Mouse (Mus musculus) bone marrow, adult 2 months (tissue): Measurements from ENCODE around the gene Pappa.

ENCODE experiments used
- CTCF ChIP-seq: fragments of 200-500 bp; IDR thresholded peaks from 2 replicates; pipeline ENCODE4 v1.5.1; 2011; ENCODE audit warnings: low read length, control low read depth; ENCODE audit not compliant: control insufficient read depth, insufficient read depth
- POLR2A ChIP-seq: fragments of 200-500 bp; IDR thresholded peaks from 2 replicates; pipeline ENCODE4 v1.6.1; 2011; ENCODE audit warnings: low read depth, mild to moderate bottlenecking, control low read depth, low read length, borderline replicate concordance; ENCODE audit not compliant: control insufficient read depth

DNA sequence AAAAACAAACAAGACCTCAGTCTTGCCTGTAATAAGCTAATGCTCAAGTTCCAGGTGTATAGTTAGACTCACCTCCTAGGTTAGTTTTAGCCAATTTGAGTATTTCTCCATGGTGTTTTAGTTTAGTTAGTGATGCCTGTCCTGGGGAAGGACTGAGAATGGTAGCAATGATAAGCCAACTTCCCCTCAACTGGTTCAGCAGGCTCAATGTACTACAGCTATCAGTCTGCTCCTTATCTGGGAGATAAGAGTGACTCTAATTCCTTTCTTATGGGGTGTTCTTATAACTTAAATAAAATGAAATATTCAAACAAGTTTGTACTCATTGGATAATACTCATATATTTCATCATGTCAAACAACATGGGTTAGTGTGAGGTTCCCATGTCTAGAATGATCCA, 156.9 kb downstream of the Pappa start:
- TF ChIP-seq CTCF (no peak), POLR2A (no peak)
